Mouse (Mus musculus): Measurements from ENCODE around the gene Mettl3.

Gene Mettl3

GRCm38 (mm10) chr14:52283629-52284028, 21.3 kb downstream of the Mettl3 start:
- DNase-seq, result no peak

GRCm38 (mm10) chr14:52279747-52280120, 25.2 kb downstream of the Mettl3 start:
- DNase-seq, result no peak

DNA sequence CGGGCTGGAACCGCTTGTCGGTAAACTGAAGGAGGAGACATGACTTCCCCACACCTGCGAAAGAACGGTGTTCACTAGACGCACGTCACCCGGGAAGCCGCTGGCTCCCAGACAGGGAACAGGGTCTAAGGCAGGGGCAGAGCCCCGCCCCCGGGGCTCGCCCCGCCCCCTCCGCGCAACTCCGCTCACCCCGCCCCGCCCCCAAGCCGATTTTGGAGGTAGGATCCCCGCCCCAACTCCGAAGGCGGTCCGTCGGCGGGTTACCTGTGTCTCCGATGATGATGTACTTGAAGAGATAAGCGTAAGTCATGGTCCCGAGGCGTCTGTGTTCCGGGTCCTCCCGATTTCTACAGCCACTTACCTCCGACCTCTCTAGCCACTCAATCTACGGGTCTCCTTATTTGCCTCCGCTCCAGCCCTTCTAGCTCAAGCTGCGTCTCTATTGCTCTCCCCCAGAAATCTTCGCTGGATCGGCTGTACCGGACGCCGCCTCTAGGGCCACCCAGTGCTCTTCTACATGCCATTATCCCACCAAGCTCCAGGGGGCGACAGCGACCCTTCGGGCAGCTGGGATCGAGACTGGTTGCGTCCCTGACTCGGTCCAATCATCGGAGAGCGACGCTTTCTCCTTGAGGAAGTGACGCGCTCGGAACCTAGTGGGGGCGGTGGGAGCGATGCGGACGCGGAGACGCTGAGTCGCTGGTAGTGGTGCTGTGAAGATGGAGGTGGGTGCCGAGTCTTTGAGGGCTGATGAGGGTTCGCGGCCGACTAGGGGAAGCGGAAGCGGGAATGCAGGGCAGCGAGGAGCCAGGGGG, 25.8 kb downstream of the Mettl3 start, which contains the start of the genes Tox4 and Rab2b:
TSS of gene Tox4 (plus strand) at position 215 of the 815 bp plus-strand sequence.
TSS of gene Rab2b (minus strand) at position 614 of the 815 bp plus-strand sequence.
- peak; percentile 99 for DNase-seq

DNA sequence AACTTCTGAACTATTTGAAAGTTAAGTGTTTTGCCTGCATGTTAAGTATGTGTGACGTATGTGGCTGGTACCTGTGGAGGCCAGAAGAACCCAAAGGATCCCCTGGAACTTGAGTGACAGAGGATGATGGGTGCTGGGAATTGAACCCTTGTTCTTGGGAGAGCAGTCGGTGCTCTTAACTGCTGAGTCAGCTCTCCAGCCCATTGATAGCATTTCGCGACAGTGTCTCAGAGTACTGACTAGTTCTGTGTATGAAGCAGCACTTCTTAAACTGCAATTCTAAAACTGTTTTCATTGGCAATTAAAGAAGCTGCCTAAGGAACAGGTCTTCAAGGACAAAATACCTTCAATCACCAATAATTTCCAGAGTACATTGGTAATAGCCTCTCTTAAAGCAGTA, 27.7 kb downstream of the Mettl3 start:
- no peak for DNase-seq

DNA sequence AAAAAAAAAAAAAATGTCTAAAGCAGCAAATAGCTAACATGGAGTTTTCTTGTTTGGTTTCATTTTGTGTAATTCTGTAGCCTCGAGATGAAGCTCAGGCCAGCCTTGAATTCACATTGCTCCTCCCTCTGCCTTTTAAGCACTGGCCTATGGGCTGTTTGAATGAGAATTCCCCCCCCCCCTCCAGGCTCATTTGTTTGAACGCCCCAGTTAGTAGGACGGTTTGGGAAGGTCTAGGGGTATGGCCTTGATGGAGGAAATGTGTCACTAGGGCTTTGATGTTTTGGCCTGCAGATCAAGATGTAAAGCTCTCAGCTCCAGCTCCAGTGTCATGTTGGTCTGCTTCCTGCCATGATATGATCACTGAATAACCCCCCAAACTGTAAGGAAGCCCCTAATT, 32.1 kb downstream of the Mettl3 start:
- DNase-seq, result no peak

GRCm38 (mm10) chr14:52257484-52258213, 47.3 kb downstream of the Mettl3 start, which contains the start of gene Chd8:
Chd8 (minus strand) TSS chr14:52257780.
- DNase-seq, result peak; percentile 99

GRCm38 (mm10) chr14:52256311-52257175, 48.4 kb downstream of the Mettl3 start:
- DNase-seq, result peak; percentile 8

- no peak for DNase-seq
Observed at GRCm38 (mm10) chr14:52246129-52246528, 58.8 kb downstream of the Mettl3 start.

Measured in kidney, postnatal 14 days (tissue).